Mouse (Mus musculus) right cerebral cortex, postnatal 14 days (tissue): ENCODE measurements around the gene Pde6h.
"Not testable (repeated sequence)": the region's sequence is repeated elsewhere in the genome, so short reads cannot be mapped to it uniquely, and the experiment has no call there.

Source experiments
- DNase-seq: peaks from one replicate; pipeline ENCODE4 v3.0.0; 2022

Gene Pde6h

GRCm38 (mm10) chr6:136941051-136942021, 17.7 kb downstream of the Pde6h start, which contains the start of gene Arhgdib:
TSS of gene Arhgdib (minus strand) at chr6:136941899.
- no peak for DNase-seq

DNA sequence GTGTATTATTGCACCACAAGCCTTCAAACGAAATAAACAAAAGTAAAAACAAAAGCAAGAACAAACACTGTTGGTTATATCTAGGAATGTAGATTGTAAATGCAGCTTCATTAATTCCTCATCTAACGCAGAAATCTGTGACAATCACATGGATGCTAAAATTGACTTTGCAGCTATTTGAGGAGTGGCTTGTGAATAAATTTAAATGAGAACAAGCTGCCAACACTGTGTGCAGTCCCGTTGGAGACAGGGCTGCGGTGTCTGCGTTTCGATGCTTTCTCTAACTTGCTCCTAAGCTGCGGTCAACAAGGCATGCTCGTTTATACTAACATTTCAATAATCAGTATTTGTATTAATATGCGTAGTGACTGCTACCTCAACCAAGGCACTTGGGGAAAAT, 18.6 kb downstream of the Pde6h start:
- no peak for DNase-seq

DNA sequence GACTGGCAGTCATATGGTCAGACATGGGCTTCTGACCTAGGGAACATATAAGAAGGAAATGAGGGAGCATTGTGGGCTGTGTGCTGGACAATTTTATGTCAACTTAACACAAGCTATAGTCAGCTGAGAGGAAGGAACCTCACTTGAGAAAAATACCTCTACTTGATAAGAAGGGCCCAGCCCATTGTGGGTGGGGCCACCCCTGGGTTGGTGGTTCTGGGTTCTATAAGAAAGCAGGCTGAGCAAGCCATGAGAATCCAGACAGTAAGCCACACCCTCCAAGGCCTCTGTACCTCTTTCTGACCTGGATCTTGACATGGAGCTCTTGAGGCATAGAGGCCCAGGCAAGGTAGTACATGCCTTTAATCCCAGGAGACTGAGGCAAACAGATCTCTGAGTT, 19.8 kb downstream of the Pde6h start:
- no peak for DNase-seq

- DNase-seq = no peak
These were observed 20.9 kb downstream of the Pde6h start for GRCm38 (mm10) chr6:136944511-136944910.

DNA sequence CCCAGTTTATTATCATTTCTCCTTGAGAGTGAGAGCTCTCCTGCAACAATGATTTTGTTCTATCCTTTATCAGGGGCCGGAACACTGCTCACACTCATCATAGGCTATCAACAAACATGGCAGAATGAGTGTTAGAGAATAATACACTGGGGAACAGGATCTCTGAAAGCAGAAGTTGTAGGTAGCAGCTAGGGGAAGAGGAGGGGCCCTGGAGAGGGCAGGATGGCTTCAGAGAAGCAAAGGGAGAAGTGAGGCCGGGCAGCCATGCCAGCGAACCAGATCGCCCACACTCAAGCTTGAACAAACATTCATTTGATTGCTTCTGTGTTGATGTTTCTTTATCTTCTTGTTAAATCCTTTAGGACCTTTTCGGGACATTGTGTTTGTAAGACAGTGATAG, 22.6 kb downstream of the Pde6h start:
- no peak for DNase-seq

DNA sequence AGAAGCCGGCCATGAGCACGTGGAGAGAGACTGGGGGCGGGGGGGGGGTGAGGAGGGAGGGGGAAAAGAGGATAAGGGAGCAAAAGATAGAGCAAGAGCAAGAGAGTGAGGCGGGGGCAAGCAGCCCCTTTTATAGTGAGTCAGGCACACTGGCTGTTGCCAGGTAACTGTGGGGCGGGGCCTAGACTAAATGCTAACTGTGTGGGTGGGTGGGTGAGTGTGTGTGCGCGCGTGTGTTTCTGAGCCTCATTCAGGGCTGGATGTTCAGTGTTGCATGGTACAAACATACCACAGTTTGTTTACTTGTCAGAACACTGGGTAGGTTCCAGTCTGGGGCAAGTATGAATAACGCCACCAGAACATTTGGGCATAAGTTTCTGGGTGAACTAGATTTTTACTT, 23.3 kb downstream of the Pde6h start:
- peak; percentile 46 for DNase-seq

DNA sequence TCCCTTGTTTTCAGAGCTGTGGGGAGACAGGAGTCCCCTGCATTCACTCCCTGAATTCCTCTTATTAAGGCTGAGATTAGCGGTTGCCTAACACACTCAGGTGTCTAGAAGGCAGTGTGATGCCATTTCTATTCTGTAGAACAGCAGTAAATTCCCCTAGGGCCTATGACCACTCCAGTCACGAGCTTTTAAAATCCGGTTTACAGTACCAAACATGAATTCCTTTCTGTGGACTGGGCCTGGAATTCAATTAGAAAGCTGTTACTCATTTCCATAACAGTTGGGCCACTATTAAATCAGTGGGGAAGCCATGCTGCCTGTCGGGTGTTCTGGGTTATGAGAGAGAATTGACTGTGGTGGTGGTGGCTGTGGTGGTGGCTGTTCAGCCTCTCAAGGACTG, 24.1 kb downstream of the Pde6h start:
- no peak for DNase-seq

DNA sequence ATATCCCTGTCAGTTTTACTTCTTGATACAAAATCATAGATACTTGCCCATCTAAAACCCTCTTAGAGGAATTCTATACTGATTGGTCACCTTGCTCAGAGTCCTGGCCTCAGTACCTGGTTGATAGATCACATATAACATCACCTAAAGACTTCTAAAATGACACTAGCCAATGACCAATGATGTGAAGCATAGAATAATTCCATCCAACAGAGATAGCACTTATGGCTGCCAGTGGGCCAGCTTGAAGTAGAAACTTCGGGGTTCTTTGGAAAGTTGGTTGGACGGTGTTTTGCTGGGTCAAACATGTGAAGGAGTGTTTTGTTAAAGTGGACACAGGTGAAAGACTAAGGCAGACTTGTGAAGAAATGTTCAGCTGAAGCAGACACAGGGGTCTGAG, 26.5 kb downstream of the Pde6h start:
- no peak for DNase-seq

DNA sequence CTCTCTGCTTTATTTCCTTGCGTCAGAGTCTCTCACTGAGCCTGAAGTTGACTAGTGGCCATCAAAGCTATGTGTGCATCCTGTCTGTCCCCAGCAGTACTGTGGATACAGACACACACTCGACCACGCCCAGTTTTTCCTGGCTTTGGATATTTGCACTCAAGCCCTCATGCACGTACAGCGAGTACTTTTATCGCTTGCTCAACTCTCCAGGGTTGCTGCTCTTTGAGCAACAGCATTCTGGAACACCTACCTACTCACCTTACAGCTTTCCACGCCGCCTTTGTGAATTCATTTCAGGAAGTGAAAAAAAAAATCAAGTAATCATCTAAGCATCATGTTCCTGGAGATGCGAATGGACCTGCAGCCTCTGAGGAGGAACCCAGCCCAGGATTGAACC, 29.3 kb downstream of the Pde6h start:
- DNase-seq = no peak

DNA sequence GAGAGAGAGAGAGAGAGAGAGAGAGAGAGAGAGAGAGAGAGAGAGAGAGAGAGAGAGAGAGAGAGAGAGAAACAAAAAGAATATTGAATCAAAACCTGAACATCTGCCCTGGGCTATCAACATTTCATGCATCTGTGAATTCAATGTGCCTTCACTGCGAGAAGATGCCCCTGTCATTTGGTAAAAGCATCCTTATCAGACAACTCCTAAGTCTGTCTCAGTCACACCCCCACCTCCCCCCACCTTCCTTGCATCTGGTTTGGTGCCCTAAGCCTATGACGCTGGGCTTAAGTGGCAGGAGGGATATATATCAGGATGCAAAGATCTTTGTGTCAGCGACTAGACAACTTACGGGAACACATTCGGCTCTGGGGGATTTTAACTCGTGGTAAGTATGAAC, 30.6 kb downstream of the Pde6h start:
- DNase-seq = no peak

DNA sequence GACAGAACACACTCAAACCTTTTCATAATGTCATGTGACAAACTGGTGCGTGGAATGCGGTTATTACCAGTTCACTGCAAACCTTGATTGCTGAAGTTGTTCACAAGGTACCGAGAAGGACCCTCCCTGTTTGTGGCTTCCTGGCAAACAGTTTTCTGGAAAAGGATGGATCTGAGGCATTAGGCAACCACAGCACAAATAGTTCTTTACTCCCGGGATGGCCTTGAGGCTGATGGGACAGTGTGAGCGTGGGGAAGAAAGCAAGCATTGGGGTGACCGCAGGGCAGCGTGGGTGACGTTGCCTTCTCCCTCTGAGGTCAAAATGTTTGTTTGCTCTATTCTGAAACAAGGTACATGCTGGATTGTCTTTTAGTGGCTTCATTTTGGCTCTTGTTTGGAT, 31.1 kb downstream of the Pde6h start:
- no peak for DNase-seq

DNA sequence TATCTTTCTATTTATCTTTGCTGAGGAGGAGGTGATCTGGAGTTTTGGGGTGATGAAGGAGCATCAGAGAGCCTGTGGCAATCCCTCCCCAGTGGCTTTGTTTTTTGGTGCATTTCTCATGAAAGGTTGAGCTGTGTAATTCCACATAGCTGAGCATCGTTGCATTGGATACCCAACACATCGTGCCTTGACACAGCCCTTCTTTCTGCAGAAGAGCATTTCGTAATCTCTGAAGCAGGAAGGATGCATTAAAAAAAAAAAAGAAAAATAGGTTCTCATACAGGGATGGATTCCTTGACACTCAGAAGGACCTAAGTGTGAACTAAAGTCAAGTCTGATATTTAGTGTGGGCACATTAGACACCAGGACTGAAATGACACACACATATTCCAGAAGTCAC, 31.6 kb downstream of the Pde6h start:
- DNase-seq = no peak

GRCm38 (mm10) chr6:136957062-136957461, 33.4 kb downstream of the Pde6h start:
- no peak for DNase-seq

GRCm38 (mm10) chr6:136959131-136959530, 35.5 kb downstream of the Pde6h start:
- DNase-seq = no peak

DNA sequence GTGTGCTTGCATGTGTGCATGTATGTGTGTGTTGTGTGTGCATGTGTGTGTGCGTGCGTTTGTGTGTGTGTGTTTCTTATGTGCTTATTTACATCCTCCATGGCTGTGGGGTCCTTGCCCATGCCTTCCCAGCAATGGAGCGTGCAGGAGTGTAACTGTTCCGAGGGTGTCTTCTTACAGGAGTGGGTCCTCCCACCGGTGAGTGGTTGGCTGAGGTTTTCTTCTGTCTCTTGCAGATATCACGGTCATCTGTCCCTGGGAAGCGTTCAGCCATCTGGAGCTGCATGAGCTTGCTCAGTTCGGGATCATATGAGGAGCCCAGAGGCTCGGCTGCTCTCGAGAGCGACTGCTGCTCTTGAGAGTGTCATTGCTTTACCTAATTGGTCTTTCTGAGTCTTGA, 39.3 kb downstream of the Pde6h start:
- DNase-seq = no peak

DNA sequence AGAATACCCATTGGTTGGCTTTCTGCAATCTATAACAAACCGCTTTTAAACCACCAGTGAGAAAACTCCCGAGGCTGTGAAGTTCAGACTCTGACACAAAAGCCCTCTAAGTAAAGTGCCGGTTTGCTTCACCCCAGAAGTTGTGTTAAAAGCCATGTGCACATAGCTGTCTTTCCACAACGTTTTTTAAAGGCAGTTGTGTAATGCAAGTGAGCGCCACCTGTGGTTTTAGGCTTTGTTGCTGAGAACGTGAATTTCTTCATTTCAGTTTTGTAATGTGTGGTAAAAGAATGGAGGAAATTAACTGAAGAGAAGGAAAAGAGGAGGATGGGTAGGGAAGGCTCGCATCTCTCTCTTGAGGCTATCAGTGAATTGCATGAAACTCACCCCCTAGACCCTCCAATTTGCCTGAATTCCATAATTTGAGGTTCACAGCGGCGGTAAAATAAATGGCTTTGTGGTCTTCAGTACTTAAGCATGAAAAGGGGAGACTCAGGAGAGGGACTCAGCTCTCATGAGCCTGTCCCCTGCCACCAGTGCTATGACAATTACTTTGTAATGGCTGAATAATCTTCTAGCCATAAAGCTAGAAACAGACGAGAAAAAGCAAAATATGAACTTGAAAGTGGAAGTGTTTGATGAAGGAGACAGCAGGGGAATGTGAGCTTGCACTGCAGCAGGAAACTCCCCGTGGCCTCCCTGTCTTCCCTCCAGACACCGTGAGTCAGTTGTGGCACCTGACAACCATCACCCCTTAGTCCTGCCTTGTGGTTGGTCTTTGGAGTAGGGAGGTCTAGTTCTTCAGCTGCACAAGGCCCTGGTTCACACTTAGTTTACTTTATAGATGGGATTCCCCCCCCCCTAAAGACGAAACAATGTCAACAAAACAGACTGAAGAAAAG, 41.2 kb downstream of the Pde6h start:
- no peak for DNase-seq

DNA sequence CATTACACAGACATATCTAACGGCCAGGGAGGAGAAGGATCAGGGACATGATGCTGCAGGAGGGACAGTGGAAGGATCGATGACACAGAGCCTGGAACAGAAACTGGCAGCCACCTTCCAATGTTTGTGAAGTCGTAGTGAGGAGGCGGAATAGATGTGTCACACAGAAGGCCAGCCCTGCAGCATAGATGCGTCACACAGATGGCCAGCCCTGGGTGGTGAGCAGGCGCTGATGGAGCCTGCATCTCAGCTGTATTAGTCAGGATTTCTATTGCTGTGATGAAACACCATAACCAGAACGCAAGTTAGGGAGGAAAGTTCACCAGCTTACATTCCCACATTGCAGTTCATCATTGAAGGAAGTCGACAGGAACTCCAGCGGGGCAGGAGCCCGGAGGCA, 42.3 kb downstream of the Pde6h start:
- no peak for DNase-seq

DNA sequence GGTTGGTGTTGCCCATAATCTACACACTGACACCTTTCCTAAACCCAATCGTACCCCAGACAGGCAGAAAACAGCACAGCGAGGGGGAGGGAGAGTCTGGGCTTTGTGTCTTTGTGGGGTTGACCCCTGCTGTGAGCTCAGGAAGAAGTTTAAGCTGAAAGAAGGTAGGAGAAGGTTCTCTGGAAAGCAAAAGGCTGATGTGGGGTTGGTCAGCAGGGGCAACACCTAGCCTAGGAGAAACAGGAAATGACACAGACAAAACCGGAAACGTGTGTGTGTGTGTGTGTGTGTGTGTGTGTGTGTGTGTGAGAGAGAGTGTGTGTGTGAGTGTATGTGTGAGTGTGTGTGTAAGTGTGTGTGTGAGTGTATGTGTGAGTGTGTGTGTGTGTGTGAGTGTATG, 43.8 kb downstream of the Pde6h start:
- no peak for DNase-seq

- not testable (repeated sequence) for DNase-seq
These were observed 45.2 kb downstream of the Pde6h start for GRCm38 (mm10) chr6:136968877-136969276.

DNA sequence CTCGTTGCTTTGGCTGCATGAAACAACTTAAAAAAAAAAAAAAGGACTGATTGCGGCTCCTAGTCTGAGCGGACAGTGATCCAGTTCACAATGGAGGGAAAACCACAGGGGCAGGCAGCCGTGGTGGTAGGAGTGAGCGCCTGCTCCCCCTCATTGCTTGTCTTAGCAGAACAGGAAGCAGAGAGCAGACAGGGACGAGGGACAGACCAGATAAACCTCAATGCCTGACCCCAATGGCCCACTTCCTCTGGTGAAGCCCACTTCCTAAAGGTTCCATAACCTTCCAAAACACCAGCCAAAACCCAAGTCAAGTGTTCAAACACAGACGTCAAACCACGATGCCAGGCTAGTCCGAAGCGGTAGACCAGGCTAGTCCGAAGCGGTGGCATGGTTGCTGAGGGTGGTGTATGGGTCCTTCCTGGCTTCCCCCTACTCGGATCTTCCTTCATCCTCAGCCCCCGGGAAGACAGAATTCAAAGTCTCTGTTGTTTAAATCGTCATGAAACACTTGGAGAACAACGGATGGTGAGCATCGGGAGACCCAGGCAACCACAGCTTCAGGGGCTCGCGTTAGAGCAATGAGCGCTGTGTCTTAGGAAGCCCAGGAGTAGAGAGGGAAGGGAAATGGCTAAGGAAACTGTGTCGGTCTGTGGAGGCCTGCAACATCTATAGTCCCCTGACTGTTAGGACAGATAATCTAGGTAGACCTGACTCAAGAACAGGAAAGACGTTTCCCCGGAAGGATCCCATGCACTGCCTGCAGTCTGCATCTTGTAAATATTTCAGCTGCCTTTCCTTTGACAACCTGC, 55.8 kb downstream of the Pde6h start:
- no peak for DNase-seq

DNA sequence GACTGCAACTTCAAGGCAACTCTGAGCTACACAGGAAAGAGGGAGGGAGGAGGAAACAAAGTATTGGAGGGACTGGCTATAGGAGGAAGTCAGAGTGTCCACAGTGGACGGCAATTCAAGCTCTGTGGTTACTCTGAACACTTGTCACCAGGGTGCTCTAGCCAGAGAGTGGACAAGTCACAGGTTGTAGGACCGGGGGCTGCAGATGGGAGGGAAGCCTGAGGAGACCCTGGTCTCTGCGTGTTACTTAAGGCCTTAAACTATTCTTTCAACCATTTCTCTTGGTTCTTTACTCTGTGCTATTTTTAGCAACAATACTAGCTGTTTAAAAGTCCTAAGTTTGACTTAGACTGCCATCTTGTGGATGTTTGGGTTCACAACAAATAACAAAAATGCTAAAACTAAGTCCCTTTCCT, 56.7 kb downstream of the Pde6h start:
- DNase-seq = no peak

DNA sequence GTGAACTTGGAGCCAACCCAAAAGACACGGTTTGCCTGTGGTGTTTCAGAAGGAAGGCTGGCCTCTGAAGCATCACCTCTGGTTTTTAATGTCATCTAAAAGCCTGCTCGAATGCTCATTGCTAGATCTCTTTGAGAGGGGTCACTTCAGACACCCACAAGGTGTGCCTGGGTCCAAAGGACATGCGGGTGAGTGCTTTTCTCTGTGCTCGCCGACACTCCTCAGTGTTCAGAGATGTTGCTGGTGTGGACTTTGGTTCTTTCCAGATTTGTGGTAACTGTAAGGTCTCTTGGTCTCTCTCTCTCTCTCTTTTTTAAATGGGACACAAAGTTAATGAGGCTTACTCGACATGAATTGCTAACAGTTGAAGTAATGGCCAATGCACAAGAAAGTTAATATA, 58.9 kb downstream of the Pde6h start:
- no peak for DNase-seq

- no peak for DNase-seq
These were observed 59.6 kb downstream of the Pde6h start for GRCm38 (mm10) chr6:136983201-136983600.
